Mouse (Mus musculus) olfactory bulb, adult 2 months (tissue): Measurements from ENCODE around the gene Cobl.

Experiments used
- CTCF ChIP-seq: fragments of 200-500 bp; IDR thresholded peaks from 2 replicates; pipeline ENCODE4 v1.5.1; 2012; ENCODE audit warnings: low read depth, mild to moderate bottlenecking, low read length, moderate library complexity; ENCODE audit not compliant: insufficient read depth
- POLR2A ChIP-seq: fragments of 200-500 bp; IDR thresholded peaks from 2 replicates; pipeline ENCODE4 v1.6.1; 2012; ENCODE audit warnings: mild to moderate bottlenecking, low read depth, low read length, moderate library complexity; ENCODE audit not compliant: insufficient read depth

GRCm38 (mm10) chr11:12448101-12448500 is 16.7 kb downstream of the Cobl start:
- TF ChIP-seq POLR2A (no peak), CTCF (no peak)
